Mouse (Mus musculus): ENCODE measurements around the gene Sf1. TPM values are rescaled to one million over a fixed set of nuclear protein-coding genes. Genes with fewer than 3 reads are reported as not detected.

The Sf1 gene
- polyA plus RNA-seq, 1 experiment from 2014 or later = 51.9 TPM

DNA sequence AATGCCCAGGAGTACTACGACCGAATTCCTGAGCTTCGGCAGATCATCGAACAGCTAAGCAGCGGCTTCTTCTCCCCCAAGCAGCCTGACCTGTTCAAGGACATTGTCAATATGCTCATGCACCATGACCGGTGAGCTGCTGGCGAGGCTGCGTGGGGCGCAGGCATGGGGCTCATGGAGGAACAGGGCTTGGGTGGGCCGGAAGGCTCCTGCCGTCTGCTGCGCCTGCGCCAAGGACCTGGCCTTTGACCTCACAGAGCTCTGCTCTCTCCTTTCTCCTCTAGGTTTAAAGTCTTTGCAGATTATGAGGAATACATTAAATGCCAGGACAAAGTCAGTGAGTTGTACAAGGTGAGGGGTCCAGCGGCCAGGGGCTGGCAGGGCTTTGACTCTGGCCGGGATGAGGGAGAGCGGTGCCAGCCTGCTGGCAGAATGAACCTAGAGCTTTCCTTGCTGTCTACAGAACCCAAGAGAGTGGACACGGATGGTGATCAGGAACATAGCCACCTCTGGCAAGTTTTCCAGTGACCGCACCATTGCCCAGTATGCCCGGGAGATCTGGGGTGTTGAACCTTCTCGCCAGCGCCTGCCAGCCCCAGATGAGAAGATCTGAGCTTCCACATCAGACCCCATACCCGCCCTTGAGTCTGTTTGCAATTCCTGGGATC lies 34.2 kb downstream of the Sf1 start:
- Histone ChIP-seq H3K9me3 (ENCODE audit: control insufficient read depth) (no peaks in the 10 kb centered on the region), H3K27ac (ENCODE audit: low read depth, low read length) (no peak overlapping the region), H3K36me3 (ENCODE audit: control insufficient read depth, insufficient read depth) (no peaks in the 10 kb centered on the region; the same call in 1 of the 2 replicates), H3K4me2 (replicated peaks; ENCODE audit: low read depth) (no peak overlapping the region), H3K9ac (ENCODE audit: low read depth, low read length) (no peak overlapping the region), H3K4me1 (replicated peaks; ENCODE audit: control insufficient read depth, insufficient read depth, low read length) (peaks cover 14% of the 10 kb centered on the region; the same call in 1 of the 2 replicates), H3K4me3 (ENCODE audit: low read depth, low read length) (no peak overlapping the region), H3K27me3 (replicated peaks; ENCODE audit: control insufficient read depth, insufficient read depth, low read length) (peaks cover 27% of the 10 kb centered on the region)
- ATAC-seq = no peak
- WGBS = 84% methylated on average over 22 of the region's 22 CpGs
- no peak for TF ChIP-seq CTCF (IDR thresholded peaks at IDR 0.05; ENCODE audit: low read depth)

DNA sequence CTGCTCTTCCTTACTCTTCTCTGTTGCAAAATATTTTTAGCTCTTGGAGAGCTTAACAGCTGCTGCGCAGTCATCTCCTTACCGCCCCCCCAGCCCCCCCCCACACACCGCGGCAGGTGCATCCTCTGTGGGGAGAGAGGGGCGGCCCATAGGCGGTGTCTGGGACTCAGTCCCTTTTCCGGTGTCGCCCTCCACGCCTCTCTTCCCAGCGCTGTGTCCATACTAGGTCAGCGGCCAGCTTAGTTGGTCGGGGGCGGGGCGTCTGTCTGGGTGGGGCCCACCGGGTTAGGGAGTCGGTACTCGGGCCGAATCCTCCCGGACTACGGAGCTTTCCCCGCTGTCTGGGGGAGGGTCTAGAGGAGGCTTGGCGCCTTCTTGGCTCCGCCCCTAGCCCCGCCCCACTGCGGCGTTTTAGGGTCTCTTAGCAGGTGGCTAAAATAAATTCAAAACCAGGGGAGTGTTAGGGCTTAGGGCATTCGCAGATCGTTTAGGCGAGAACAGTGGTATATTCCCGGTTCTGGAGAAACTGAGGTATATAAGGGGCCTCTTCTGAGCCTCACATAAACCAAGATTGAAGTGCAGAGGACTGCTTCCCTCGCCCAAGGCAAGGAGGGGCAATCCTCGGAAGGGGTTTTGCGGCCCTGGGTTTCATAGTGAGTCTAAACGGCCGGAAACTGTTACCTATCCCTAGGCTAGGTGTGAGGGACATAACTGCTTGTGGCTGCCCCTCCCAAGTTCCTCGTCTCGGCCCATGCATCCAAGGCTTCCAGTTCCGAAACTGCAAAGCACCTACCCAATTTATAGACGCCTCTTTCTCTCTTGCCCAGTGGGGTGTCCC lies 35.2 kb downstream of the Sf1 start:
- H3K9ac ChIP-seq (ENCODE audit: low read depth, low read length) = 0 out of 2 replicates have a peak overlapping the region, but pooled peaks have one; percentile 19
- H3K27me3 ChIP-seq (replicated peaks; ENCODE audit: control insufficient read depth, insufficient read depth, low read length) = peaks cover 30% of the 10 kb centered on the region
- under 1% methylated on average over 38 of the region's 39 CpGs for WGBS
- H3K4me2 ChIP-seq (replicated peaks; ENCODE audit: low read depth) = peak overlapping the region; percentile 78
- peak overlapping the region; percentile 15; the same call in 1 of the 2 replicates for H3K27ac ChIP-seq (ENCODE audit: low read depth, low read length)
- H3K9me3 ChIP-seq (ENCODE audit: control insufficient read depth) = no peaks in the 10 kb centered on the region
- peak overlapping the region; percentile 52 for H3K4me3 ChIP-seq (ENCODE audit: low read depth, low read length)
- ATAC-seq = 0 out of 2 replicates have a peak, but pooled peaks have one; percentile 22
- H3K4me1 ChIP-seq (replicated peaks; ENCODE audit: control insufficient read depth, insufficient read depth, low read length) = peaks cover 14% of the 10 kb centered on the region; the same call in 1 of the 2 replicates
- TF ChIP-seq CTCF (IDR thresholded peaks at IDR 0.05; ENCODE audit: low read depth) = no peak
- H3K36me3 ChIP-seq (ENCODE audit: control insufficient read depth, insufficient read depth) = no peaks in the 10 kb centered on the region

DNA sequence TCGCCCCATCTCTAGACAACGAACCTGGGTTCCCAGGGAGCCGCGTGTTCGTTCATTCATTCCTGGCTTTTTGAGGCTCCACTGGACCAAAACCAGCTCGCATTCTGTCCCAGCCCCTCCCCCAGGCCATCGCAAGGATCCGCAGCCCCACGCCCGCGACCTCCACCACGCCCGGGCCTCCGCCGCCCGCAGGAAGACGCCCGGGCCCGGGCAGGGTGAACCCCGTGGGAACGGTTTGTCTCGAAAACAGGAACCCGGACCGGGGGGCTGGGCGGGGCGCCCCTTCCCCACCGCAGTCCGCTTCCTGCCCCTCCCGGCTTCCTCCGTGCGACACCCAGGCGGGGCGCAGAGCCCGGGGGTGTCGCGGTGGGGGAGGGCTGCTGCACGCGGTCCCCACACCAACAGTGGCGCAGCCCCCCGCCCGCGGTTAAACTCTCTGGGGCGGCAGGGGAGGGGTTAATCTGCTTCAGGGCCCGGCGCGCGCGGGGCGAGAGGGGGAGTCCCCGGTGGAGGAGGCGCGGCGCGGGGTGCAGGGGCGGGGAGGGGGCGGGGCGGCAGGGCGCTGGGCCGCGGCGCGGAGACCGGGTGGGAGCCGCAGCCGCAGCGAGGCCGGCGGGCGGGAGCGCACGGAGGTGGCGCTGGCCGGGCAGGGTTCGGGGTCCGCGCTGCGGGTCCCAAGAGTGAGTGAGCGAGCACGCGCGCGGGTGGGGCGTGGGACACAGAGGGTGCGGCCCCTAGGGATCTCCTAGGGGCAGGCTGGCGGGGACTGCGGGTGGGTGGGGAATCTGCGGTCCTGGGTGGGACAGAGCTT lies 36.0 kb downstream of the Sf1 start, which contains the start of gene Rasgrp2:
Rasgrp2 (plus strand) TSS at position 56 of the 811 bp plus-strand sequence.
- H3K4me3 ChIP-seq (ENCODE audit: low read depth, low read length) = peak within 1 kb of the TSS; percentile 52
- peak within 1 kb of the TSS; percentile 15; the same call in 1 of the 2 replicates for H3K27ac ChIP-seq (ENCODE audit: low read depth, low read length)
- peak within 1 kb of the TSS; percentile 78 for H3K4me2 ChIP-seq (replicated peaks; ENCODE audit: low read depth)
- H3K36me3 ChIP-seq (ENCODE audit: control insufficient read depth, insufficient read depth) = no peaks in the 10 kb centered on the region
- no peaks in the 10 kb centered on the region for H3K9me3 ChIP-seq (ENCODE audit: control insufficient read depth)
- H3K4me1 ChIP-seq (replicated peaks; ENCODE audit: control insufficient read depth, insufficient read depth, low read length) = peaks cover 14% of the 10 kb centered on the region; the same call in 1 of the 2 replicates
- H3K9ac ChIP-seq (ENCODE audit: low read depth, low read length) = peak within 1 kb of the TSS; percentile 19; the same call in 1 of the 2 replicates
- TF ChIP-seq CTCF (IDR thresholded peaks at IDR 0.05; ENCODE audit: low read depth) = no peak
- WGBS = under 1% methylated on average over 60 of the region's 87 CpGs
- H3K27me3 ChIP-seq (replicated peaks; ENCODE audit: control insufficient read depth, insufficient read depth, low read length) = peaks cover 30% of the 10 kb centered on the region
- ATAC-seq = no peak

DNA sequence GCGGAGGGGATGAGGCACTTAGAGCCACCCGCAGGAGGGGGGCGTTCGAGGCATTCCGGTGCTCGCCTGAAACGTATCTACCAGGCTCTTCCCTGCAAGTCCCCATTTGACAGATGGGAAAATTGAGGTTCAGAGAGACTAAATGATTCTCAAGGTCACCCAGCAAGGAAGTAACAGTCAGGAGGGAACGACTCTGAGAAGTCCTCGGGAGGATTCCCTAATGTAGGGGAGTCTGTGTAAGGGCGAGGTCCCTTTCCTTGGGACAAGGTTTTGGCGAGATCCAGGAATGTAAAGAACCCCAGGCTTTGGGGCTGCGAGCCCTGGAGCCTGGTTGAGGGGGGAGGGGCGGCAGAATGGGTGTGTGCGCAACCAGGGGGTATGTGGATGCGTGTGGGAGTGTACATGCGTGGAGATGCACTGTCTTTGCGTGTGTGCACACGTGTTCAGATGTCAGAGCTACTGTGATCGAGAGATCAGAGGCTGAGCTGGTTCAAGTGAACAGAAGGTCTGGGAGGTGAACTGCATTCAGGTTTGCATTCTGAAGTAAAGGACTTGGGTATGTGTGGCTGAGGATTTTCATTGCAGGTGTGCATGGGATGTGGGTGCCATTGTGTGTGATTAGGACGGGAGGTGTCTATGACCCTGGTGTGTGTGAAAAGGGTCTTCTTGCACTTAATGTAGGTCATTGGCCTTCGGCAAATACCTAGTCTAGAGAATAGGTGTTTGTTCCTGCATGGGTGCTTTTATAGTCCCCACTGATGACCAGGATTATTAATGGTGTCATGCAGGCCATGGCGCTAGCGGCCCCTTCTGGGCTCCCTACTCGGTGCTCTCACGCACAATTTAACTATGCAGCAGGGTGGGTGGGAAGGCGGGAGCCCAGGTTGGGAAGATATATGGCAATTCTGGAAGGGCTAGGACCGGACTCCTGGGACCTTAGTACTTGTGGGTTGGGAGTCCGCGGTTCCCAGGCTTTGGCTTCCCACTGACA lies 36.9 kb downstream of the Sf1 start:
- Histone ChIP-seq H3K4me3 (ENCODE audit: low read depth, low read length) (peak overlapping the region; percentile 52), H3K9ac (ENCODE audit: low read depth, low read length) (no peak overlapping the region), H3K36me3 (ENCODE audit: control insufficient read depth, insufficient read depth) (no peaks in the 10 kb centered on the region), H3K27ac (ENCODE audit: low read depth, low read length) (no peak overlapping the region), H3K4me1 (replicated peaks; ENCODE audit: control insufficient read depth, insufficient read depth, low read length) (peaks cover 14% of the 10 kb centered on the region; the same call in 1 of the 2 replicates), H3K9me3 (ENCODE audit: control insufficient read depth) (no peaks in the 10 kb centered on the region), H3K27me3 (replicated peaks; ENCODE audit: control insufficient read depth, insufficient read depth, low read length) (peaks cover 30% of the 10 kb centered on the region), H3K4me2 (replicated peaks; ENCODE audit: low read depth) (peak overlapping the region; percentile 78)
- ATAC-seq = no peak
- TF ChIP-seq CTCF (IDR thresholded peaks at IDR 0.05; ENCODE audit: low read depth) = peak; percentile 38; the same call in 1 of the 2 replicates
- WGBS = 2% methylated on average over 29 of the region's 29 CpGs

All from intestine, postnatal 0 days (tissue).